Mouse (Mus musculus): ENCODE measurements at regions not wholly inside any gene's neighbourhood (a gene's known extent, or its start where the extent isn't known, plus 50 kb on each side); places are given as distances from the start of the nearest gene placed in this dataset.

GRCm38 (mm10) chr1:51649963-51650652 lies 171.9 kb upstream of the Nabp1 start:
- intact Hi-C loops (cut with DNase I), result no loop called here
- no peak for DNase-seq

GRCm38 (mm10) chr1:51647955-51648354 lies 169.7 kb upstream of the Nabp1 start:
- intact Hi-C loops (cut with DNase I), result no loop called here
- peak; percentile 38 to 53 for DNase-seq

GRCm38 (mm10) chr1:51644399-51644798 lies 166.2 kb upstream of the Nabp1 start:
- intact Hi-C loops (cut with DNase I), result loop anchor here (1.0 to 5.0 kb wide), 3 partner anchors 300 to 443 kb away; no protein-coding TSS in a partner anchor
- DNase-seq, result peak; percentile 74 to 84

GRCm38 (mm10) chr1:51643640-51644039 lies 165.4 kb upstream of the Nabp1 start:
- DNase-seq, result no peak
- intact Hi-C loops (cut with DNase I), result loop anchor here (1.0 to 5.0 kb wide), 3 partner anchors 301 to 444 kb away; no protein-coding TSS in a partner anchor

- intact Hi-C loops (cut with DNase I), result no loop called here
- DNase-seq, result no peak
Observed at GRCm38 (mm10) chr1:51638519-51639302, 160.5 kb upstream of the Nabp1 start.

DNA sequence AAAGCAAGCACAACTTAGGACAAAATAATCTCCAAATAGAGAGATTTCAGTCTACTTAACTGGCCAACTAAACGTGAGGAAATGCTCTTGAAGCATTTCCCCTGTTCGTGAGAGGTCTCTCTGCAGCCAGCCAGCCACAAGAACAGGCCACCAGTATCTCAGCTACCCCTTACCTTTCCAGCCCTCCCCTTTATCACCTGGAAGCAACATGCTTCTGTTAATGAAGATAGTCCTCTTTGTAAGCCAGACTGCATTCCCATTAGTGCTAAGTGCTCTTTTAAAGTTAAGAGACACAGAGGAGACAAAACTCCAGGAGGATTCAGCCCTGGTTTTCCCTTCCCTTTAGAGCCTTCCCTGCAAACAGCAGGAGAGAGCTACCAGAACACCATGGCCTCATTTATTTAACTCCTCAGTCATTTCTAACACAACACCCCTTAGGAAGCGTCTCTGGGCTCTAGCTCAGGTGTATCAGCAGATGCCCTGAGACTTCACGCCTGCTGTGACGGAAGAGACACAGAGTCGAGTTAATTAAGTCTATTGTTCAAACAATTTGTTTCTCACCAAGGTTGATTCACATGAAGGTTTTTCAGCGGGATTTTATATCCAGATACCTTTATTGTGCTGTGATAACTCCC lies 157.8 kb upstream of the Nabp1 start:
- no peak for DNase-seq

DNA sequence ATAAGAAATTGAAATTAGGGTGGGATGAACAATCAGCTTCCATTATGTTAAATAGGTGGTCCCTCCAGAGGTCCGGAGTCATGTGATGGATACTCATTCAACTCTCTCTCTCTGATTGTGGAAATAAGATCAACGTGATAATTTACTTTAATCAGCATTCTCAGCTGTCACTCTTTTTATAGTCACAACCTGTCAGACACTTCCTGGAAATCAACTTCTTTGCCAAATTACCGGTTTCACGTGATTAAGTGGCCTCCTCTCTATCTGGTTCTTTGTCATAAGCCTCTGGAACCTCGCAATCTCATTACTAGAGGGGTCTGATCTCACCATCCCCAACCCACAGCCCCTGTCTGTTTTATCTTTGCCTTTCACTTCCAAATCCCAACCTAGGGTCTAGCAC lies 155.6 kb upstream of the Nabp1 start:
- no peak for DNase-seq
- intact Hi-C loops (cut with DNase I), result no loop called here

More for the DNA sequence above, 157.8 kb upstream of the Nabp1 start:
- intact Hi-C loops (cut with DNase I), result no loop called here

GRCm38 (mm10) chr1:51632851-51633250 lies 154.6 kb upstream of the Nabp1 start:
- intact Hi-C loops (cut with DNase I), result no loop called here
- no peak for DNase-seq

- no peak for DNase-seq
- intact Hi-C loops (cut with DNase I), result no loop called here
Observed at GRCm38 (mm10) chr1:51629848-51630247, 151.6 kb upstream of the Nabp1 start.

- intact Hi-C loops (cut with DNase I), result no loop called here
- DNase-seq, result no peak
Observed at GRCm38 (mm10) chr1:51628137-51628793, 150.0 kb upstream of the Nabp1 start.

- intact Hi-C loops (cut with DNase I), result no loop called here
- DNase-seq, result no peak
Observed at GRCm38 (mm10) chr1:51626303-51626702, 148.1 kb upstream of the Nabp1 start.

DNA sequence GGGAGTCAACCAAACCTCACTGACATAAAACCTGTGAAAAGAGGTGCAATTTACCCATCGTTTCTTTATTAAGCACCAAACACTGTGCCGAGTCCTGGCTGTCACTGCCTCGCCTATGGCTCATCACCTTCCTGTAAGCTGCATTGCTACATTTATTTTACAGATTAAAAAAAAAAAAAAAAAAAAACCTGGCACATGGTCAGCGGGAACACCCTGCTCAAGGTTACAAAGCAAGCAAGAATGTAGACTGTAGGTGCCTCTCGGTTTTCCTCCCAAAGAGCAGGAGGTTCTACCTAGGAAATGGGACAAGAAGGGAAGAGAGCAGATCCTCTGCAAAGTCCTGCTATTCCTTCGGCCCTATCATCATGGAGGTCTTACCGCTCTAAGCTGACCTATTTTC lies 146.9 kb upstream of the Nabp1 start:
- intact Hi-C loops (cut with DNase I), result no loop called here

GRCm38 (mm10) chr1:51624551-51624950 lies 146.3 kb upstream of the Nabp1 start:
- intact Hi-C loops (cut with DNase I), result no loop called here
- DNase-seq, result no peak

More for the DNA sequence above, 146.9 kb upstream of the Nabp1 start:
- DNase-seq, result no peak

DNA sequence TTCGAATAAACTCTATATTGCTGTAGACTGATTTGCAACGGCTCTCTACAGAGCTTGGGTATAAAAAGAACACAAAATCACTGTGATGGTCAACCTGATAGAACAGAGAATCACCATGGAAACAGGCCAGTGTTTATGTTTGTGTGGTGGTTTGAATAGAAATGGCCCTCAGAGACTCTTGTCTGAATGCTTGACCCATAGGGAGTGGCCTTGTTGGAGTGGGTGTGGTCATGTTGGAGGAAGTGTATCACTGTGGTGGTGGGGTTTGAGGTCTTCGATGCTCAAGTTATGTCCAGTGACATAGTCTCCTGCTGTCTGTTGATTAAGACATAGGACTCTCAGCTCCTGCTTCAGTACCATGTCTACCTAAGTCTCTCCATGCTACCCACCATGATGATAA lies 144.8 kb upstream of the Nabp1 start:
- DNase-seq, result no peak
- intact Hi-C loops (cut with DNase I), result no loop called here

GRCm38 (mm10) chr1:51622181-51622862 lies 144.1 kb upstream of the Nabp1 start:
- intact Hi-C loops (cut with DNase I), result no loop called here
- no peak for DNase-seq

- intact Hi-C loops (cut with DNase I), result no loop called here
- no peak for DNase-seq
Observed at GRCm38 (mm10) chr1:51621062-51621461, 142.8 kb upstream of the Nabp1 start.

- no peak for DNase-seq
- intact Hi-C loops (cut with DNase I), result no loop called here
Observed at GRCm38 (mm10) chr1:51617502-51618251, 139.5 kb upstream of the Nabp1 start.

- no peak for DNase-seq
- intact Hi-C loops (cut with DNase I), result no loop called here
Observed at GRCm38 (mm10) chr1:51616091-51616490, 137.9 kb upstream of the Nabp1 start.

DNA sequence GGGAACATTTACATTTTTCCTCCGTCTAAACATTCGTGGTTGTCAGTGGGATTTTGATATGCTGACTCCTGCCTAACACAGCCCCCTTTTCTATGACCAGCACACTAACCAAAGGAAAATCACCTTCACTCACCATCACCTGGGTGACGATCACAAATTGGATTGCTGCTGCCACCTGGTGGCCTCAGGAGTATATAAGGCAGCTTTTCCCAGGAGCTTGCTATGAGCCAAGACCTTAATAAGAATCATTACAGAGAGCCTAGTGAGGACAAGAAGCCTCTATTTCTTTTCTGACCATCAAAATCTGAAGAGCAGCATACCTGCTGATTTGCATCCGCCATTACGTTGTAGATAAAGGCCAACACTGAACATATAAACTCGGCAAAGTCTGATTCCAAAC lies 137.3 kb upstream of the Nabp1 start:
- intact Hi-C loops (cut with DNase I), result no loop called here
- peak; percentile 7 to 47 for DNase-seq

DNA sequence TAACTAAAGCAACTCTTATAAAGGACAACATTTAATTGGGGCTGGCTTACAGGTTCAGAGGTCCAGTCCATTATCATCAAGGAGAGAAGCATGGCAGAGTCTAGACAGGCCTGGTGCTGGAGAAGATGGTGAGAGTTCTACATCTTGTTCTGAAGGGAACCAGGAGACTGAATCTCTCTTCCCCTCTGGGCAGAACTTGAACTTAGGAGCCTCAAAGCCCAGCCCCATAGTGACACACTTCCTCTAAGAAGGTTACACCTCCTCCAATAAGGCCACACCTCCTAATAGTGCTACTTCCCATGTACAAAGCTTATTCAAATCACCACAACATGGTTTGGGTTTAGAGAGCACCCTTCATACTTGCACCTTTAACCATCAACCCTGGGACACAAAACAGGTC lies 136.5 kb upstream of the Nabp1 start:
- intact Hi-C loops (cut with DNase I), result no loop called here
- no peak for DNase-seq

Data from heart, postnatal 36 days (tissue).